Mouse (Mus musculus): ENCODE results near the gene Rbm25. TPM values are rescaled to one million over a fixed set of nuclear protein-coding genes. Genes with fewer than 3 reads are reported as not detected.
A peak's percentile ranks its signal among the peaks of the same experiment; 100 is the strongest.

Rbm25 gene
- polyA plus RNA-seq, 1 experiment: 167 TPM

DNA sequence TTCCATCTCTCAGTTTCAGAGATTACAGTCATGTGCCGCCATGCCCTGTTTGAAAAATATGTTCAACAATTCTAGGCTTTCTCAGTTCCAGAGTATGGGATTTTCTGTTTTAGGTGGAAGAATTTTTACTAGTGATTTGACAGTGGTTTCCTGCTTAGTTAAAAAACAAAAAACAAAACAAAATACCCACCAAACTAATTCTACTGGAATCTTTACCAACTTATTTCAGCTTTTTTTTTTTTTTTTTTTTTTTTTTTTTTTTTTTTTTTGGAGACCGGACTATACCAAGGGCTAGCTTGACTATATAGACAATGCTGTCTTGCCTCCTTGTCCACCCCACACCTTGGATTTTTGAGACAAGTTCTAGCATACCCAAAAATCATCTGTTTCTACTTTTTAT, 10.2 kb downstream of the Rbm25 start:
- peaks cover 3% of the 10 kb centered on the region for H3K4me1 ChIP-seq (ENCODE audit: control insufficient read depth, insufficient read depth, low read length)

DNA sequence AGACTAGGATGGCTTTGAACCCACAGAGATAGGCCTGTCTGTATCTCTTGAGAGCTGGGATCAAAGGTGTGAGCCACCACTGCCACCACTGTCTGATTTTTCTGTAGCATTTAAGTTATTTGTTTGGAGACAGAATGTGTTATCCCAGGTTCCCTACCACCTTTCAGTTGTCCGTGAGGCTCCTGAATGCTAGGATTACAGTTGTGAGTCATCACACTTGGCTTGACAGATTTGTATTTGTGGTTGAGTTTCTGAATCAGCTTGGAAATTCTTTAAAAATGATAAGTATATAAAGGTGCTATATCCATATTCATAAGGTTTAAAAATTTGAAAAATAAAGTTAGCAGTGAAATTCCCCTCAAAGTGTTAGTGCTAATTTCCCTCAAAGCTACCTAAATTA, 12.1 kb downstream of the Rbm25 start:
- H3K4me1 ChIP-seq (ENCODE audit: control insufficient read depth, insufficient read depth, low read length): no peaks in the 10 kb centered on the region
- TF ChIP-seq CTCF (IDR thresholded peaks at IDR 0.05; ENCODE audit: low read depth, low read length) (no peak), POLR2A (IDR thresholded peaks at IDR 0.05; ENCODE audit: borderline replicate concordance, low read depth, low read length) (no peak)
- no peak overlapping the region for H3K4me3 ChIP-seq (ENCODE audit: insufficient read depth, low read length)
- H3K27ac ChIP-seq (ENCODE audit: insufficient read depth, low read depth, low read length): no peak overlapping the region

More for the DNA sequence above, 10.2 kb downstream of the Rbm25 start:
- Histone ChIP-seq H3K27ac (ENCODE audit: insufficient read depth, low read depth, low read length) (no peak overlapping the region), H3K4me3 (ENCODE audit: insufficient read depth, low read length) (no peak overlapping the region)
- no peak for TF ChIP-seq CTCF (IDR thresholded peaks at IDR 0.05; ENCODE audit: low read depth, low read length)
- TF ChIP-seq POLR2A (IDR thresholded peaks at IDR 0.05; ENCODE audit: borderline replicate concordance, low read depth, low read length): no peak

DNA sequence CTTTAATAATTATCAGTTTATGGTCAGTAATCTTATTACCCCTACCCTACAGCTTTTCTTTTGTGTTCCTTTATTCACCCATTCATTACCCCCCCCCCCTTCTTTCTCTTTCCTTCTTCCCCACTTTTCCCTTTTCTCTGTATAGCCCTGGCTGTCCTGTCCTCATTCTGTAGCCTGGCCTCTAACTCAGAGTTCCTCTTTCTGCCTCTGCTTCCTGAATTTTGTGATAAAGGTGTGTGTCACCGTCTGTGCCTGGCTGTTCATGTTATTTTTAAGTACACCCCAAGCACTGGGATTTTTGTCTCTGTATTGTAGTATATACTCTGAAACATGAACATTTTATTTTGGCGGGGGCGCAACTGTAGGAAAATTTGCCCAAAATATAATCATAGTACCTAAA, 19.3 kb downstream of the Rbm25 start:
- TF ChIP-seq POLR2A (IDR thresholded peaks at IDR 0.05; ENCODE audit: borderline replicate concordance, low read depth, low read length): no peak
- no peak for TF ChIP-seq CTCF (IDR thresholded peaks at IDR 0.05; ENCODE audit: low read depth, low read length)
- H3K4me1 ChIP-seq (ENCODE audit: control insufficient read depth, insufficient read depth, low read length): peaks cover 10% of the 10 kb centered on the region
- no peak overlapping the region for H3K4me3 ChIP-seq (ENCODE audit: insufficient read depth, low read length)
- H3K27ac ChIP-seq (ENCODE audit: insufficient read depth, low read depth, low read length): no peak overlapping the region

DNA sequence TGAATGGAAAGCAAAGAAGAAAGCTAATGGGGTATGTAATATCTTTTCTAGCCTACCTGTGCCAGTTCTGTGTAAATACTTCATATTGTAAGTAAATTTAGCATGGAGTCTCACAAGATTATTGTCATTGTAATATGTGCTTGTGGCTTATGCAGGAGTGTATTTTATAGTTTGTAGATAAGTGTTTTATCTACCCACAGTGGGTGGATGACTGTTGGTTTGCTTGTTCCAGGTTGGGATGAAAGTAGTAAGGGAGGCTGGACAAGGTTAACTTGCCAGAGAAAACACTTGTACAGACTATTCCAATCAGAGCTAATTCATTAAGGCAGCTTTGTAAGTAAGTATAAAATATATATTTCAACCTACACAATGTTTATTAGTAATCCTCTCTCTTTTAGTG, 20.4 kb downstream of the Rbm25 start:
- Histone ChIP-seq H3K27ac (ENCODE audit: insufficient read depth, low read depth, low read length) (no peak overlapping the region), H3K4me1 (ENCODE audit: control insufficient read depth, insufficient read depth, low read length) (peaks cover 10% of the 10 kb centered on the region), H3K4me3 (ENCODE audit: insufficient read depth, low read length) (no peak overlapping the region)
- no peak for TF ChIP-seq POLR2A (IDR thresholded peaks at IDR 0.05; ENCODE audit: borderline replicate concordance, low read depth, low read length)
- no peak for TF ChIP-seq CTCF (IDR thresholded peaks at IDR 0.05; ENCODE audit: low read depth, low read length)

DNA sequence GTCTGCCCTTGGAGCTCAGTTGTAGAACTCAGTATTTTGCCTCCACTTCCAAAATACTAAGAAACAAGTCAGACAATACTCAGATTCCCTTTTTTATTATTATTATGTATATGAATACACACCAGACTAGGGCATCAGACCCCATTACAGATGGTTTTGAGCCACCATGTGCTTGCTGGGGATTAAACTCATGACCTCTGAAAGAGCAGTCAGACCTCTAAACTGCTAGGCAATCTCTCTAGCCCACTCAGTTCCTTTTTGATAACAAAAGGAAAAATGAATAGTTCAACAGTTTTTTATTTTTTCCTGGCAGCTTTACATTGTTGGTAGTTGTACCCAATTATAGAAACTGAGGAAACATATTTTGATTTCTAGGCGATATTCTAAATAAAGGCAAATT, 54.4 kb downstream of the Rbm25 start:
- Histone ChIP-seq H3K4me1 (ENCODE audit: control insufficient read depth, insufficient read depth, low read length) (peaks cover 11% of the 10 kb centered on the region), H3K27ac (ENCODE audit: insufficient read depth, low read depth, low read length) (no peak overlapping the region), H3K4me3 (ENCODE audit: insufficient read depth, low read length) (no peak overlapping the region)
- no peak for TF ChIP-seq POLR2A (IDR thresholded peaks at IDR 0.05; ENCODE audit: borderline replicate concordance, low read depth, low read length)
- TF ChIP-seq CTCF (IDR thresholded peaks at IDR 0.05; ENCODE audit: low read depth, low read length): no peak

DNA sequence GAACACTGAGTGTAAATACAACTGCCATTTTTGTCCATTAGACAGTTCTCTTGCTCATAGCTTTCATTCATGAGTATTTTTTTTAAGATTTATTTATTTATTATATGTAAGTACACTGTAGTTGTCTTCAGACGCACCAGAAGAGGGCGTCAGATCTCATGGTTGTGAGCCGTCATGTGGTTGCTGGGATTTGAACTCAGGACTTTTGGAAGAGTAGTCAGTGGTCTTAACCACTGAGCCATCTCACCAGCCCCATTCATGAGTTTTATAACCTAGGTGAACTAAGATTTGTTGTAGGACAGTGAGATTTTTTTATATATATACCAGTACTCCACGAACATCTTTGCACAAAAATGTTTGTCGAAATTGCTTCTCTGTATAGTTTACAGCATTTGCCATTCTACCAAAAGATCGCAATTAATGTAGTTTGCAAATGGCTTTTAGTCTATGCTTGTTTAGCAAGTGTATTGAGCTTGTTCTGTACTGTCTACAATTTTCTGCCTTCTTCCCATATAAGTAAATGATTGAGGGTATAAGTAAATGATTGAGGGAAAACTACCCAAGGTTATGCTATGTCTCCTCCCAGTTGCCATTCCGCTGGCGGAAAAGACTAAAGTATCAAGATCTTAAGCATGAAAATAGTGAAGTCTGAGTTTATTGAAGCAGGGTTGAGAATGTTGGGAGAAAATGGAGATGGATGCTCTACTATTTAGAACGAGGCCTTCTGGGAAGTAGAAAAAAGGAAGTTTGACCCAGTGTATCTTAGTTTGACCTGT, 55.7 kb downstream of the Rbm25 start:
- H3K4me1 ChIP-seq (ENCODE audit: control insufficient read depth, insufficient read depth, low read length): peaks cover 16% of the 10 kb centered on the region
- TF ChIP-seq POLR2A (IDR thresholded peaks at IDR 0.05; ENCODE audit: borderline replicate concordance, low read depth, low read length): no peak
- TF ChIP-seq CTCF (IDR thresholded peaks at IDR 0.05; ENCODE audit: low read depth, low read length): no peak
- H3K4me3 ChIP-seq (ENCODE audit: insufficient read depth, low read length): no peak overlapping the region
- H3K27ac ChIP-seq (ENCODE audit: insufficient read depth, low read depth, low read length): peak overlapping the region; percentile 87

DNA sequence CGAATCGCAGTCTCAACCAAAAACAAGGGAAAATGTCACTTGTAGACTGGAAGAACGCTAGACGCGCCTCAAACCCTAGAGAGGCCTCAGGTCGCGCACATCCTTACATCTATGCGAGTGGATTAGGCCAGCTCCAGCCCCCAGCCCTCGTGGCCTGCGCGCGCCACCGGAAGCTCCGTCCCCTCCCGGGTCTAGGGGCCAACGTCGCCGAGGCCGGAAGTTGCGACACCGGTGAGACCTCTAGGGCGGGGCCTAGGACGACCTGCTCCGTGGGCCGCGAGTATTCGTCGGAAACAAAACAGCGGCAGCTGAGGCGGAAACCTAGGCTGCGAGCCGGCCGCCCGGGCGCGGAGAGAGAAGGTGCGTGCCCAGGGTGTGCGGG, 56.9 kb downstream of the Rbm25 start, which contains the start of gene Psen1:
Gene Psen1, plus strand, starts transcription at position 219 of the 382 bp plus-strand sequence.
- TF ChIP-seq POLR2A (IDR thresholded peaks at IDR 0.05; ENCODE audit: borderline replicate concordance, low read depth, low read length): no peak
- peaks cover 26% of the 10 kb centered on the region for H3K4me1 ChIP-seq (ENCODE audit: control insufficient read depth, insufficient read depth, low read length)

DNA sequence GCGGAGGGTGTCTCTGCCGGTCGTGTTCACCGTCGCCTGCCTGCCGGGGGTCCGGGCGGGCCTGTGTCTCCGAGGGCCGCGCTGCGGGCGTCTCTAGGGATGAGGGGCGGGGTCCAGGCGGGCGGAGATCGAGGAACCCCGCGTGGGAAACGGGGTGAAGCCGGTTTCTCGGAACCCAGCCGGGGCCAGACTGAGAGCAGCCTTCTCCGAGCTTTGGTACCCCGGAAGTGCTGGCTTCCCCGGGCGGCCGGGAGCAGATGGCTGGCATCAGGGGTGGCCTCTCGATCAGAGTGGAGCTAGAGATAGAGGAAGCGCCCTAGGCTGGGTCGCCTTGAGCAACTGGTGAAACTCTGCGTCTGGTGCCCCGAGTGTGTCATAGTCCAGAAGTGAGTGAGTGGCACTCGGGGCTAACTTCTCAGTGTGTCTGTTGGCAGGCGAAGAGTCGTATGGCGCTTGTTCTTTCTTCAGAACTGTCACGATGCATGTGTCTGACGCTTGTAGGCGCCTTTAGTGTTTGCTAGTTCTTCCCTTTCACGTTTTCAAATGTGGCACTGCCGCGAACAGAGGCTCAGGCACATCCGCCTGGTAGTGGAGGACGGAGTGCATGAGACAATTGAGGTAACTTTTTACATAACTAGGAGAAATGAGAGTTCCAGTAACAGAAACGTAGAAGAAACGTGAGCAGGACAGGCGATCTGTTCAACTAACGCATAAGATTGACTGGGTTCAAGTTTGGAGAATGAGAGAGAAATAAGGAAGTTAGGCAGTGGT, 57.5 kb downstream of the Rbm25 start:
- Histone ChIP-seq H3K27ac (ENCODE audit: insufficient read depth, low read depth, low read length) (peak overlapping the region; percentile 87), H3K4me1 (ENCODE audit: control insufficient read depth, insufficient read depth, low read length) (peaks cover 28% of the 10 kb centered on the region), H3K4me3 (ENCODE audit: insufficient read depth, low read length) (peak overlapping the region; percentile 73)
- TF ChIP-seq CTCF (IDR thresholded peaks at IDR 0.05; ENCODE audit: low read depth, low read length) (no peak), POLR2A (IDR thresholded peaks at IDR 0.05; ENCODE audit: borderline replicate concordance, low read depth, low read length) (no peak; the same call in 1 of the 2 replicates)

More for the DNA sequence above, 56.9 kb downstream of the Rbm25 start, which contains the start of gene Psen1:
- Histone ChIP-seq H3K4me3 (ENCODE audit: insufficient read depth, low read length) (peak within 1 kb of the TSS; percentile 73), H3K27ac (ENCODE audit: insufficient read depth, low read depth, low read length) (peak within 1 kb of the TSS; percentile 87)

DNA sequence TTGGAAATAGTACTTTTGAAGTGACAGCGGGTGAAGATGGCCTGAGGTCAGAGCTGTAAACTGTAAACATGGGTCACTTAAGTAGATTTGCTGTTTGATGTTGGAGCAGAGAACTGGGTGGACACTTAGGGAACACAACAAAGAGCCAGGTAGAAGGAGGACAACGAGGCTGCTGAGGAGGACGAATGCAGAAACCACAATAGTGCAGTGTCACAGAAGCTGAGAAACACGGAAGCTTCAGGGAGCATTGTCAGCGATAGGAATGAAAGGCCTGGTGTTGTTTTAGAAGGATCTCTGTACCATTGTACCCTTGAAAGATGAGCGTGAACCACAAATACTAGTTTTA, 58.0 kb downstream of the Rbm25 start:
- Histone ChIP-seq H3K4me1 (ENCODE audit: control insufficient read depth, insufficient read depth, low read length) (peaks cover 31% of the 10 kb centered on the region), H3K27ac (ENCODE audit: insufficient read depth, low read depth, low read length) (peak overlapping the region; percentile 87), H3K4me3 (ENCODE audit: insufficient read depth, low read length) (peak overlapping the region; percentile 73)
- TF ChIP-seq CTCF (IDR thresholded peaks at IDR 0.05; ENCODE audit: low read depth, low read length) (no peak), POLR2A (IDR thresholded peaks at IDR 0.05; ENCODE audit: borderline replicate concordance, low read depth, low read length) (no peak)

DNA sequence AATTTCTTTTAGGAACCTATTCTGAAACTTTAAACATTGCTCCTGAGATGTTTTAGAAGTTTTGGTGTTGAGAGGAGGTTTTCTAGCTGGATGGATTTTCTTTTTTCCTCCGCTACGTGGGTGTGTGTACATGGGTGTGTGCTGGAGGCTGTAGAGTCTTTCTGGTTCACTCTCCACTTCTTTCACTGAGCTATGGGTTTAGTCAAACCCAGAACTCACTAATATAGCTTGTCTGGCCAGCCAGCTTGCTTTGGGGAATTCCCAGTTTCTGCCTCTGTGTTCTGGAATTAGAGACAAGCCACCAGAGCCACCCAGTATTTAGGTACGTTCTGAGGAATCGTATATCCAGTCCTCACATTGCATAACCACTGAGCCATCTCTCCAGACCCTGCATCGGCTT, 63.0 kb downstream of the Rbm25 start:
- no peak overlapping the region for H3K27ac ChIP-seq (ENCODE audit: insufficient read depth, low read depth, low read length)
- no peak overlapping the region for H3K4me3 ChIP-seq (ENCODE audit: insufficient read depth, low read length)
- TF ChIP-seq CTCF (IDR thresholded peaks at IDR 0.05; ENCODE audit: low read depth, low read length) (no peak), POLR2A (IDR thresholded peaks at IDR 0.05; ENCODE audit: borderline replicate concordance, low read depth, low read length) (no peak)
- peaks cover 33% of the 10 kb centered on the region for H3K4me1 ChIP-seq (ENCODE audit: control insufficient read depth, insufficient read depth, low read length)

Measured in bone marrow macrophage, adult 2 months (primary cell).